Mouse (Mus musculus): ENCODE measurements around the gene Slc34a1. TPM values are rescaled to one million over a fixed set of nuclear protein-coding genes. Genes with fewer than 3 reads are reported as not detected.

Gene Slc34a1
- polyA plus RNA-seq, 3 experiments from 2014 or later, result 0.20 TPM; not detected in 2

- peak; percentile 38 for ATAC-seq
Measured at GRCm38 (mm10) chr13:55444286-55444936, 46.4 kb downstream of the Slc34a1 start.

DNA sequence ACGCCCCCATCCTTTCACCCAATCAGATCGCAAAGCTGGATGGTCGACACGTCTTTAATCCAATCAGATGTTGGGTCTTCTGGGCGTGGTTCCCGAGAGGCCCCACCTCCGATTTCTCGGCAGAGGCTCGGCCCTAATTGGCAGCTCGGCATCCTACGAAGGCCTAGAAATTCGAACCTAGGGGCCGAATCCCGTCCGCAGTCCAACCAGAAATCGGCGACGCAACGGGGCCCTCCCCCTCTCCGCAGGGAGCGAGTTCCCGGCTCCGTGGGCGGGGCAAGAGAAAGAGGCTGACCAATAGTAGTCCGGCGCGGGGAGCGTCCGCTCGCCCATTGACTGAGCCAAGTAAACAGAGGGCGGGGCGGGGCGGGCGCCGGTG, 46.9 kb downstream of the Slc34a1 start, which contains the start of gene Grk6:
Grk6 (plus strand) TSS at position 136 of the 379 bp plus-strand sequence.
- peak; percentile 80 for ATAC-seq

DNA sequence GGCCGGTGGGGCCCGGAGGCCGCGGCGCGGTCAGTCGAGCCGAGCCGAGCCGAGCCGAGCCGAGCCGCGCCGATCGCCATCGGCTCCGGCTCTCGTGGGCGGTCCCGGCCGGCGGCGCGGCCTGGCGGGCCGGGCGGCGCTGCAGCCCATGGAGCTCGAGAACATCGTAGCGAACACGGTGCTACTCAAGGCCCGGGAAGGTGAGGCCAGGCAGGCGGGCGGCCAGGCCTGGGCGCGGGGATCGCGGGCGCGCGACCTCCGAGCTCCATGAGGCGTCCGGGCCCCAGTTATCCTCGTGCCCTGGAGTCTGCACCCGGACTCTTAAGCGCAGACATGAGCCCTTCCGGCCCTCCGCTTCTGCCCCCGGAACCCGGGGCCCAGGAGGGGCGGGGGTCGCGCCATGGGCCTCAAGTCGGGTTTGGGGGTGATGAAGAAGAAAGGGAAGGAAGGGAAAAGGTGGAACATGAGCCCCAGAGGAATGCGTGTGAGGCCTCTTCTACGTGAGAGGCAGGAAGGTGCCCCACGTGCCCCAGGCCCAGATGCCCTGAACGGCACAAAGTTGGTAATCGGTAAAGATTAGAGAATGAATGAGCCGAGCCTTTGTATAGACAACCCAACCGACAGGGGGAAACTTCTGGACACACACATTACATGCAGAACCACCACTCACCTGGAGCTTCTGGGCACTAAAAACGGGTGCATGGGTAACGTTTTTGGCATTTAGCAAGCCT, 47.5 kb downstream of the Slc34a1 start:
- no peak for ATAC-seq

DNA sequence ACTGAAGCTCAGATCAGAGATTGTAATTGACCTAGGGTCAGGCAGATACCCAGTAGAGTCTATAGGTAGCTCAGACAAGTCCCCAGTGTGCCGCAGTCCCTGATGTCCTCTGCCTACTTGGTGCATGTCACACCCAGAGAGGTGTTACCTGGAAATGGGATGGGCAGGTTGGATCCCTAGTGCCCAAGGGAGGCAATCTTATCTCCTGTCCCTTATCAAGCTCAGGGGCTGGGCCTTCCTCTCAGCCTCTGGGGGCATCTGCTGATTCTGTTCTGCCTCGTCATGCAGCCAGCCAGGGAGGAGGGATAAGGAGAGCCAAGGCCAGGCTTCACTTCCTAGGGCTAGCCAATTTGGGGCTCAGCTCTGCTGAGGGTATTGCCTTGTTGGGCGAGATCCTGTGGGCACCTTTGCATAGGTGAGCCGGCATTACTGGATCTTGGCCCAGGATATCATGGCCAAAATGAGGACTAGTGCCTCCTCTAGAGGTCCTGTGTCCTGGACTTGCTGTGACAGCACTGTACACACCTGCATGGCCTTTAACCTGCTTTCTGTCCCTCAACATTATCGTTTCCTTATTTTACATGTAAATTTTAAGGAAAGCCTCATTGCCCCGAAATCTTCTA, 48.6 kb downstream of the Slc34a1 start:
- ATAC-seq, result no peak

DNA sequence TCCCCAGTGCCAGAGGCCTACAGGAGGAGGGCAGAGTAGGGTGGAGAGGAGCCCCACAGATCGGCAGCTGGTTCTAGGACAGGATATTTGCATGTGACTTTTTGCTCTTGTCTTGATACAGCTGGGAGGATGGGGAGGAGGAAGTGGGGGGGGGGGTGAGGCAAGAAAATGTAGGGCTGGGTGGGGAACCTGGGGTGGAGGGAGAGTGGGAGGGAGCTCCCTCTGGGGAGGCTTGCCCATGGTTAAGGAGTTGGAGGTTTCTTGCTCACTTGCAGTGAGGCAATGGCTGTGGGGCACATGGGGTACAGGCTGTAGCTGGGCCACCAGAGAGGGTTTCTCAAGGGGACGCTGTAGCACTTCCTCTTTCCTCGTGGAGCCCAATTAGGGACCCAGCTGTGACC, 49.6 kb downstream of the Slc34a1 start:
- ATAC-seq, result no peak

GRCm38 (mm10) chr13:55448131-55448530, 50.1 kb downstream of the Slc34a1 start:
- ATAC-seq, result no peak

- ATAC-seq, result no peak
Measured at GRCm38 (mm10) chr13:55449205-55449604, 51.2 kb downstream of the Slc34a1 start.

GRCm38 (mm10) chr13:55449679-55450441, 51.9 kb downstream of the Slc34a1 start:
- peak; percentile 5 for ATAC-seq

DNA sequence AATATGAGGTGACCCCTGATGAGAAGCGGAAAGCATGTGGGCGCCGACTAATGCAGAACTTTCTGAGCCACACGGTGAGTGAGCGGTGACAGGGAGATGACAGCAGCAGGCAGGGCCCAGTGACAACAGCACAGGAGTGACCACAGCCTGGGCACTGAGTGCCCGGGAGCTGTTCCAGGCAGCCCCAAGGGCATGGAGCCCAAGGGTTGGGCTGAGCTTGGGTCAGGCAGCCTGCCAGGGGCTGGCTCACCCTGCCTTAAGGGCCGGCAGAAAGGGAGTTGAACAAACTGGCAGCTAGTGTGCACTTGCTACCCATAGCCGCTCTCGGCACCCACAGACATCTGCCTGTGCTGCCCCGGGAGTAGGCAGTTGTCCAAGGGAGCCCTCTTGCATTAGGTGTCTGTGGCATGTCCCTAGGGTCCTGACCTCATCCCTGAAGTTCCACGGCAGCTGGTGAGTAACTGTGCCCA, 52.6 kb downstream of the Slc34a1 start:
- no peak for ATAC-seq

GRCm38 (mm10) chr13:55451296-55451695, 53.3 kb downstream of the Slc34a1 start:
- ATAC-seq, result no peak

GRCm38 (mm10) chr13:55451785-55452549, 54.0 kb downstream of the Slc34a1 start:
- ATAC-seq, result no peak

- no peak for ATAC-seq
Measured at GRCm38 (mm10) chr13:55462965-55463364, 65.0 kb downstream of the Slc34a1 start.

DNA sequence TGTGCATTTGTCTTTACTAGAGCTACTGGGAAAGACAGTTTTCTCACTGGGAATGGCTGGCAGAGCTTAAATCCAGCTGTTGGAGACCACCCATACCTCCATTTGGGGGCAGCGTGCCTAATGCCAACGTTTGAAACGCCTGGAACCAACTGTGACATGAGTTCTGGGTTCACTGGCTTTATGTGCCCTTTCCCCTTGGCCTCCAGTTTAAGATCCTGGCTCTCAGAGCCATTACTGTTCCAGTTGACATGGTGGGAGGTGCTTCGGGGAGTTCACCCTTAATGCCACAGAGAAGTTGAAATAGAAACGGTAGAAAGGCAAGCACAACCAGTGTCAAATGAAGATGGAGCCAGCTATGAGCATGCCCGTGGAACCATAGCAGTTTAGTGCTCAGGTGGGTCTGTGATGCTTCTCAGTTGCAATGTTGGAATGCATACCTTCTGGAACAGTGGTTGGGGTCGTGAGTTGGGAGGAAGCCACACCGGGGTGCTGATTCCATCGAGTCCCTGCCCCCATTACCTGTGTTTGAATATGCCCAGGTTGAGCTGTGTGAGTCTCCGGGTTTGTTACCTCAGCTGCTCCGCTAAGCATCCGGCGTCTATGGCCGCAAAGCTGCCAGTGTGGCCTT, 65.5 kb downstream of the Slc34a1 start:
- peak; percentile 11 for ATAC-seq

DNA sequence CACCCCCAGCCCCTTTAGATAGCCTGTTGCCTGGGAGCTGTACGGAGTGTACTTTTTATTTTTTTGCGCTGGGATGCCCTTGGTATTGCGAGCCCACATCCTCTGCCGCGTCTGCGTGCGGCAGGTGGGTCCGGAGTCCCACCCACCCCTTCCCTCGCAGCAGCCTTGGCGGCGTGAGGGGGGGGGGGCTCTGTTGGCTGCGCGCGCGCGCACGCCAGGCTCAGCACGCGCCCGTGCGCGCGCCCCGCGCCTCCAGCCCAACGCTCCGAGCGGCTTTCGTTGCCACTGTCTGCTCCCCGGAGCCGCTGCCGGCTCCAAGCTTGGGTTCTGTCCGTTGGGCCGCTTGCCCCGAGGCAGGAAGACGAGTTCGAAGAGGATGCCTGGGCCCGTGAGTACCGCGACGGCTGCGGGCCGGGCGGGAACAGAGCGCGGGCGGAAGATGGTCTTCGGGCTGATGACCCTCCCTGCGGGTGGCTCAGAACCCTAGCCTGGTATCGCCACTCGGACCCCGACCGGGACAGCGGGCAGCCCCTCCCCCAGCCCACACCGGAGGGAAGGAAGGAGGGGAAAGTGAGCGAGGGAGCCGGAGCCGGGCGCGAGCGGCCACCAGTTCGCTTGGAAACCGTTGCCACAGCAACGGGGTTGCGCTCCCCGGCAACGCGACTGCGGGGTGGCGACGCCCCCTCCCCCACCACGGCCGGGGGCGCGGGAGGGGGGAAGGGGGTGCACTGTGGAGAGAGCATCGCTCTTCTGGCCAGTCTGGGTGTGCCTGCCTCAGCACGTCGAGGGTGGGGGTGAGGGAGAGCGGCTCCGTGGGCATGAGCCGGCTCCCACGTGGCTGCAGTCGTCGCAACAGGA, 66.3 kb downstream of the Slc34a1 start, which contains the start of gene Prr7:
Prr7 (plus strand) TSS at position 241 of the 858 bp plus-strand sequence.
- peak; percentile 69 for ATAC-seq

DNA sequence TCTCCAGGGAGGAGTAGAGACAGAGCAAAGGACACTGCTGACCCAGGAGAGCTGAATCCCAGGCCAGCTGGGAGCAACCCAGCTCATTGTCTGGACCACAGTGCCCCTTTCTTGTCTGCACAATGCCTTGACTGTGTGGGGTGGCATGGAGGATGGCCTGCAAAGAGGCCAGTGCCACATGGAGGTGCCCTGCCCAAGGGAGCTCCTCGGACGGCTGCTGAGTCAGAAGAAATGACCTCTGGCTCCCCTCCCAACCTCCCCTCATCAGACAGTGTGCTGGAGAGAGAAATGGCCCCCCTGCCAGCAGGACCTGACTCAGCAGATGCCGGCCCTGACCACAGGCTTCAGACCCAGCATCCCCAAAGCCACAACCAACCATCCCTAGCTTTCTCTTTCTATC, 67.2 kb downstream of the Slc34a1 start:
- ATAC-seq, result no peak

Other genes starting within 250 kb of the Slc34a1 start
- gene Fgfr4, start 245.5 kb upstream of the Slc34a1 start, polyA plus RNA-seq (2017; shearing (Covaris generic)), result not detected
- 10 to 100 TPM; 46.7 to 76.6 (median 60.1) TPM for gene Nsd1, start 188.4 kb upstream of the Slc34a1 start, polyA plus RNA-seq (2017; shearing (Covaris generic))
- 100 to 1,000 TPM; 196 to 371 (median 209) TPM for gene Prelid1, start 77.7 kb upstream of the Slc34a1 start, polyA plus RNA-seq (2017; shearing (Covaris generic))
- 10 to 100 TPM in 1 of 3 experiments, 1 to 10 TPM in 2; 8.8 to 15.0 (median 9.7) TPM for gene Rab24, start 76.2 kb upstream of the Slc34a1 start, polyA plus RNA-seq (2017; shearing (Covaris generic))
- gene Mxd3, start 68.4 kb upstream of the Slc34a1 start, polyA plus RNA-seq (2017; shearing (Covaris generic)), result 10 to 100 TPM in 1 of 3 experiments, 1 to 10 TPM in 2; 2.2 to 32.2 (median 3.5) TPM
- gene Lman2, start 35.4 kb upstream of the Slc34a1 start, polyA plus RNA-seq (2017; shearing (Covaris generic)), result 10 to 100 TPM; 43.9 to 62.8 (median 60.7) TPM
- gene Rgs14, start 28.5 kb upstream of the Slc34a1 start, polyA plus RNA-seq (2017; shearing (Covaris generic)), result 10 to 100 TPM; 61.5 to 73.9 (median 62.9) TPM
- not detected for gene Pfn3, start 17.0 kb downstream of the Slc34a1 start, polyA plus RNA-seq (2017; shearing (Covaris generic))
- gene F12, start 28.6 kb downstream of the Slc34a1 start, polyA plus RNA-seq (2017; shearing (Covaris generic)), result under 1 TPM in 1 of 3 experiments, not detected in 2; 0.24 TPM
- 10 to 100 TPM; 35.3 to 50.0 (median 40.5) TPM for gene Grk6, start 46.9 kb downstream of the Slc34a1 start, polyA plus RNA-seq (2017; shearing (Covaris generic))
- gene Prr7, start 66.1 kb downstream of the Slc34a1 start, polyA plus RNA-seq (2017; shearing (Covaris generic)), result under 1 TPM in 1 of 3 experiments, not detected in 2; 0.26 TPM
- gene Dbn1, start 89.9 kb downstream of the Slc34a1 start, polyA plus RNA-seq (2017; shearing (Covaris generic)), result under 1 TPM in 1 of 3 experiments, not detected in 2; 0.15 TPM
- gene Pdlim7, start 115.5 kb downstream of the Slc34a1 start, polyA plus RNA-seq (2017; shearing (Covaris generic)), result 10 to 100 TPM; 13.2 to 15.7 (median 13.5) TPM
- 1 to 10 TPM in 2 of 3 experiments, under 1 TPM in 1; 0.93 to 1.1 (median 1.1) TPM for gene Dok3, start 131.1 kb downstream of the Slc34a1 start, polyA plus RNA-seq (2017; shearing (Covaris generic))
- gene Ddx41, start 138.5 kb downstream of the Slc34a1 start, polyA plus RNA-seq (2017; shearing (Covaris generic)), result 10 to 100 TPM; 41.7 to 61.0 (median 54.6) TPM
- gene Fam193b, start 172.9 kb downstream of the Slc34a1 start, polyA plus RNA-seq (2017; shearing (Covaris generic)), result 10 to 100 TPM; 16.4 to 40.7 (median 37.3) TPM
- 100 to 1,000 TPM; 184 to 286 (median 269) TPM for gene Tmed9, start 175.5 kb downstream of the Slc34a1 start, polyA plus RNA-seq (2017; shearing (Covaris generic))
- 10 to 100 TPM; 24.5 to 35.8 (median 25.1) TPM for gene B4galt7, start 201.7 kb downstream of the Slc34a1 start, polyA plus RNA-seq (2017; shearing (Covaris generic))
- 10 to 100 TPM; 28.6 to 51.1 (median 40.0) TPM for gene Caml, start 224.8 kb downstream of the Slc34a1 start, polyA plus RNA-seq (2017; shearing (Covaris generic))
- 10 to 100 TPM; 62.3 to 67.3 (median 64.0) TPM for gene Ddx46, start 236.8 kb downstream of the Slc34a1 start, polyA plus RNA-seq (2017; shearing (Covaris generic))

Data from inflammation-experienced regulatory T-cells, adult 6 months (primary cell).